In genomic region chr4:152151966-152152544, GRCm38 (mm10) we compare ENCODE assay signal across 8 mouse cellular contexts. TPM values are rescaled to one million over a fixed set of nuclear protein-coding genes. Genes with fewer than 3 reads are reported as not detected.
DNase-seq lines count a peak whose midpoint lies in the region; ATAC-seq and TF ChIP-seq lines count a peak whose summit lies in the region.

TSS of gene Espn (minus strand) at chr4:152152371.

- H3K9me3 ChIP-seq in ES-Bruce4 (replicated peaks; ENCODE audit: control insufficient read depth, insufficient read depth, low read length, poor library complexity, severe bottlenecking): no peaks in the 10 kb centered on the region
- no peaks in the 10 kb centered on the region for H3K9me3 ChIP-seq in heart, embryonic 12.5 days (replicated peaks)
- H3K9me3 ChIP-seq in stomach, embryonic 14.5 days (ENCODE audit: control insufficient read depth, low read depth, low read length): no peaks in the 10 kb centered on the region

- no peak within 1 kb of the TSS for H3K27ac ChIP-seq in ES-Bruce4 (ENCODE audit: insufficient read depth, low read length)
- peak within 1 kb of the TSS; percentile 14; the same call in 1 of the 2 replicates for H3K27ac ChIP-seq in bone marrow, adult 2 months (ENCODE audit: control insufficient read depth, insufficient read depth, low read depth, low read length, poor library complexity)
- no peak within 1 kb of the TSS for H3K27ac ChIP-seq in heart, embryonic 12.5 days (ENCODE audit: poor library complexity, severe bottlenecking)
- H3K27ac ChIP-seq in stomach, embryonic 14.5 days (ENCODE audit: low read length): no peak within 1 kb of the TSS

- no peak for TF ChIP-seq CTCF in ES-Bruce4 (IDR thresholded peaks at IDR 0.05; ENCODE audit: low read depth, low read length)
- TF ChIP-seq CTCF in bone marrow, adult 2 months (IDR thresholded peaks at IDR 0.05; ENCODE audit: control insufficient read depth, insufficient read depth, low read length): no peak

- H3K9ac ChIP-seq in ES-Bruce4 (ENCODE audit: low read depth, poor library complexity, severe bottlenecking): peak within 1 kb of the TSS; percentile 52
- peak within 1 kb of the TSS; percentile 44 for H3K9ac ChIP-seq in heart, embryonic 12.5 days
- H3K9ac ChIP-seq in stomach, embryonic 14.5 days (replicated peaks; ENCODE audit: low read depth, low read length): 0 out of 2 replicates have a peak within 1 kb of the TSS, but pooled peaks have one; percentile 10

- peak within 1 kb of the TSS; percentile 70 for H3K4me3 ChIP-seq in ES-Bruce4 (ENCODE audit: low read depth, low read length)
- H3K4me3 ChIP-seq in bone marrow, adult 2 months (replicated peaks; ENCODE audit: control insufficient read depth, low read depth, low read length): no peak within 1 kb of the TSS
- peak within 1 kb of the TSS; percentile 50 for H3K4me3 ChIP-seq in heart, embryonic 12.5 days
- H3K4me3 ChIP-seq in stomach, embryonic 14.5 days (ENCODE audit: low read depth, low read length): peak within 1 kb of the TSS; percentile 34

- H3K4me1 ChIP-seq in ES-Bruce4 (ENCODE audit: control insufficient read depth, insufficient read depth, low read length): no peaks in the 10 kb centered on the region
- peaks cover 2% of the 10 kb centered on the region; the same call in 1 of the 2 replicates for H3K4me1 ChIP-seq in bone marrow, adult 2 months (ENCODE audit: control insufficient read depth, insufficient read depth, low read length)
- H3K4me1 ChIP-seq in heart, embryonic 12.5 days (replicated peaks): peaks cover 20% of the 10 kb centered on the region; the same call in 1 of the 2 replicates
- peaks cover 11% of the 10 kb centered on the region for H3K4me1 ChIP-seq in stomach, embryonic 14.5 days (ENCODE audit: control insufficient read depth, insufficient read depth, low read length)

- no peaks in the 10 kb centered on the region for H3K27me3 ChIP-seq in ES-Bruce4 (ENCODE audit: control insufficient read depth, insufficient read depth, low read length, poor library complexity, severe bottlenecking)
- peaks cover 77% of the 10 kb centered on the region for H3K27me3 ChIP-seq in heart, embryonic 12.5 days (replicated peaks)
- H3K27me3 ChIP-seq in stomach, embryonic 14.5 days (ENCODE audit: control insufficient read depth, insufficient read depth, low read length): peaks cover 18% of the 10 kb centered on the region

- ATAC-seq in heart, embryonic 12.5 days (ENCODE audit: insufficient number of reproducible peaks, low FRiP score): peak; percentile 81
- peak; percentile 28 for ATAC-seq in megakaryocyte, adult 5-6 weeks (ENCODE audit: poor library complexity, severe bottlenecking)
- ATAC-seq in stomach, embryonic 14.5 days (ENCODE audit: insufficient number of reproducible peaks, insufficient read depth, low FRiP score, low read depth): peak; percentile 87

- H3K4me2 ChIP-seq in heart, embryonic 12.5 days: peak within 1 kb of the TSS; percentile 81
- peak within 1 kb of the TSS; percentile 64 for H3K4me2 ChIP-seq in stomach, embryonic 14.5 days (replicated peaks; ENCODE audit: low read depth, low read length)

- peak; percentile 79 for DNase-seq in kidney, postnatal 14 days
- DNase-seq in right cerebral cortex, postnatal 4 days: no peak
- no peak for DNase-seq in layer of hippocampus, adult 11-12 months (ENCODE audit: low spot score)

- under 1% methylated on average over 56 of the region's 57 CpGs for WGBS in bone marrow, adult 2 months
- under 1% methylated on average over 56 of the region's 57 CpGs for WGBS in heart, embryonic 12.5 days
- WGBS in stomach, embryonic 14.5 days: under 1% methylated on average over 57 of the region's 57 CpGs

- H3K36me3 ChIP-seq in ES-Bruce4 (ENCODE audit: control insufficient read depth, insufficient read depth, low read length, poor library complexity, severe bottlenecking): no peaks in the 10 kb centered on the region
- no peaks in the 10 kb centered on the region for H3K36me3 ChIP-seq in heart, embryonic 12.5 days
- no peaks in the 10 kb centered on the region for H3K36me3 ChIP-seq in stomach, embryonic 14.5 days (ENCODE audit: control insufficient read depth, insufficient read depth, low read length)

- no peak for TF ChIP-seq POLR2A in ES-Bruce4 (IDR thresholded peaks at IDR 0.05; ENCODE audit: insufficient read depth, low read length)
- no peak for TF ChIP-seq POLR2A in bone marrow, adult 2 months (IDR thresholded peaks at IDR 0.05; ENCODE audit: borderline replicate concordance, control insufficient read depth, low read depth, low read length)

- TF ChIP-seq EP300 in ES-Bruce4 (IDR thresholded peaks at IDR 0.05; ENCODE audit: insufficient read depth, low read depth, low read length): no peak

RNA-seq across cellular contexts. Expression of gene Espn, which starts in this region (rescaled TPM):
- 18.8 and 19.3 TPM in 2 replicates for polyA plus RNA-seq in ES-Bruce4 (2011; ENCODE audit: insufficient read depth, insufficient read length, low read depth, missing spikeins)
- 0.61 TPM in 1 of 2 replicates, not detected in the other for polyA plus RNA-seq in bone marrow, adult 2 months (2011; ENCODE audit: insufficient read depth, insufficient read length, low replicate concordance, missing spikeins)
- polyA plus RNA-seq in heart, embryonic 12.5 days (2016; fragmentation: Nextera tagmentation; extraction: Ambion mirVana): 1.3 and 1.6 TPM in 2 replicates
- total RNA-seq in megakaryocyte, adult 5-6 weeks (2015): 1.2 and 1.4 TPM in 2 replicates
- total RNA-seq in megakaryocyte, adult 5-6 weeks (2017): 0.22 and 0.24 TPM in 2 replicates
- 10.5 and 10.9 TPM in 2 replicates for polyA plus RNA-seq in stomach, embryonic 14.5 days (2014; fragmentation: Nextera tagmentation; extraction: Ambion mirVana)

Comparison
In these comparisons a context has a peak if more than half of its experiments do, and no peak if none do; other contexts are left out.
1. ATAC-seq: peak in every context shown above with its lines; median percentile 87 in stomach, embryonic 14.5 days; 81 in heart, embryonic 12.5 days; 28 in megakaryocyte, adult 5-6 weeks.